Mouse (Mus musculus) heart, embryonic 15.5 days (tissue): Measurements from ENCODE around the gene Gdf1. TPM values are rescaled to one million over a fixed set of nuclear protein-coding genes. Genes with fewer than 3 reads are reported as not detected.
A peak's percentile ranks its signal among the peaks of the same experiment; 100 is the strongest.

Experiments used
- ATAC-seq: fragments of 200-750 bp; cut with Nextera tagmentation; replicated peaks from 2 replicates; pipeline ENCODE4 v1.8.0; 2017; ENCODE audit warnings: low read depth, moderate TSS enrichment; ENCODE audit not compliant: insufficient number of reproducible peaks, insufficient read depth, low FRiP score
- H3K27ac ChIP-seq: fragments of 300-500 bp; sonication (generic); 2 replicates; pipeline ENCODE4 v1.5.1; 2015; ENCODE audit warnings: mild to moderate bottlenecking, inconsistent platforms
- H3K27me3 ChIP-seq: fragments of 300-500 bp; sonication (generic); 2 replicates; pipeline ENCODE4 v1.6.1; 2015; ENCODE audit warnings: inconsistent platforms
- H3K36me3 ChIP-seq: fragments of 300-500 bp; sonication (generic); 2 replicates; pipeline ENCODE4 v1.6.1; 2015; ENCODE audit warnings: mild to moderate bottlenecking, inconsistent platforms
- H3K4me1 ChIP-seq: fragments of 300-500 bp; sonication (generic); replicated peaks from 2 replicates; pipeline ENCODE4 v1.6.1; 2015; ENCODE audit warnings: inconsistent platforms
- H3K4me2 ChIP-seq: fragments of 300-500 bp; sonication (generic); 2 replicates; pipeline ENCODE4 v1.6.1; 2015; ENCODE audit warnings: inconsistent platforms, mild to moderate bottlenecking, moderate library complexity
- H3K4me3 ChIP-seq: fragments of 300-500 bp; sonication (generic); 2 replicates; pipeline ENCODE4 v1.5.1; 2015; ENCODE audit warnings: mild to moderate bottlenecking, inconsistent platforms
- H3K9ac ChIP-seq: fragments of 300-500 bp; sonication (generic); 2 replicates; pipeline ENCODE4 v1.6.1; 2015; ENCODE audit warnings: mild to moderate bottlenecking, inconsistent platforms
- H3K9me3 ChIP-seq: fragments of 300-500 bp; sonication (generic); replicated peaks from 2 replicates; pipeline ENCODE4 v1.6.1; 2016; ENCODE audit warnings: inconsistent platforms
- WGBS: fragments of 180-500 bp; shearing (Covaris S2); methylation state at CpG from one replicate; pipeline ENCODE4 v1.1.7; 2015; ENCODE audit warnings: mixed read lengths; 5-methylcytosine and 5-hydroxymethylcytosine counted together
- polyA plus RNA-seq: library from polyadenylated mRNA; unstranded; fragments of >200 nt; fragmentation: Nextera tagmentation; extraction: Ambion mirVana; gene quantifications from 2 replicates; pipeline ENCODE4 v1.2.1, GENCODE M21; 2015

Gene Gdf1
- polyA plus RNA-seq, 1 experiment from 2014 or later = 0.31 TPM

GRCm38 (mm10) chr8:70351035-70351999 is 21.7 kb downstream of the Gdf1 start:
- peak overlapping the region; percentile 75 for H3K4me2 ChIP-seq
- H3K4me1 ChIP-seq = peaks cover 51% of the 10 kb centered on the region
- no peaks in the 10 kb centered on the region for H3K36me3 ChIP-seq
- WGBS = 50% methylated on average over 15 of the region's 15 CpGs
- no peak overlapping the region for H3K27ac ChIP-seq
- no peaks in the 10 kb centered on the region for H3K9me3 ChIP-seq
- no peak for ATAC-seq
- H3K27me3 ChIP-seq = no peaks in the 10 kb centered on the region
- peak overlapping the region; percentile 93 for H3K9ac ChIP-seq
- H3K4me3 ChIP-seq = peak overlapping the region; percentile 87

GRCm38 (mm10) chr8:70352000-70352384 is 22.4 kb downstream of the Gdf1 start:
- Histone ChIP-seq H3K4me3 (peak overlapping the region; percentile 87), H3K27me3 (no peaks in the 10 kb centered on the region), H3K36me3 (no peaks in the 10 kb centered on the region), H3K4me1 (peaks cover 51% of the 10 kb centered on the region), H3K9ac (peak overlapping the region; percentile 93), H3K4me2 (peak overlapping the region; percentile 75), H3K9me3 (no peaks in the 10 kb centered on the region), H3K27ac (0 out of 2 replicates have a peak overlapping the region, but pooled peaks have one; percentile 84)
- no peak for ATAC-seq
- 17% methylated on average over 3 of the region's 3 CpGs for WGBS

- under 1% methylated on average over 64 of the region's 64 CpGs for WGBS
- Histone ChIP-seq H3K9ac (peak overlapping the region; percentile 93), H3K9me3 (no peaks in the 10 kb centered on the region), H3K36me3 (no peaks in the 10 kb centered on the region), H3K4me2 (peak overlapping the region; percentile 75), H3K4me1 (peaks cover 51% of the 10 kb centered on the region), H3K27ac (peak overlapping the region; percentile 84), H3K27me3 (no peaks in the 10 kb centered on the region), H3K4me3 (peak overlapping the region; percentile 87)
- peak; percentile 38 for ATAC-seq
These were observed 23.1 kb downstream of the Gdf1 start for GRCm38 (mm10) chr8:70352657-70353151.

GRCm38 (mm10) chr8:70353194-70353817 is 23.7 kb downstream of the Gdf1 start, which contains the start of gene Upf1:
Gene Upf1 (minus strand): TSS chr8:70353278.
- H3K4me1 ChIP-seq = peaks cover 46% of the 10 kb centered on the region
- no peaks in the 10 kb centered on the region for H3K9me3 ChIP-seq
- H3K9ac ChIP-seq = peak within 1 kb of the TSS; percentile 93
- under 1% methylated on average over 63 of the region's 69 CpGs for WGBS
- H3K36me3 ChIP-seq = no peaks in the 10 kb centered on the region
- H3K27me3 ChIP-seq = no peaks in the 10 kb centered on the region
- peak within 1 kb of the TSS; percentile 75 for H3K4me2 ChIP-seq
- ATAC-seq = peak; percentile 92
- H3K4me3 ChIP-seq = peak within 1 kb of the TSS; percentile 87
- peak within 1 kb of the TSS; percentile 84 for H3K27ac ChIP-seq

- ATAC-seq = no peak
- Histone ChIP-seq H3K27me3 (no peaks in the 10 kb centered on the region), H3K27ac (peak overlapping the region; percentile 77), H3K4me2 (peak overlapping the region; percentile 75), H3K4me3 (peak overlapping the region; percentile 87), H3K9ac (peak overlapping the region; percentile 57), H3K4me1 (peaks cover 40% of the 10 kb centered on the region), H3K36me3 (no peaks in the 10 kb centered on the region), H3K9me3 (no peaks in the 10 kb centered on the region)
- WGBS = 60% methylated on average over 4 of the region's 4 CpGs
These were observed 24.4 kb downstream of the Gdf1 start for GRCm38 (mm10) chr8:70354004-70354403.

GRCm38 (mm10) chr8:70356111-70356510 is 26.5 kb downstream of the Gdf1 start:
- no peaks in the 10 kb centered on the region for H3K36me3 ChIP-seq
- no peak overlapping the region for H3K9ac ChIP-seq
- peaks cover 30% of the 10 kb centered on the region for H3K4me1 ChIP-seq
- no peak overlapping the region for H3K4me3 ChIP-seq
- H3K4me2 ChIP-seq = no peak overlapping the region
- H3K27ac ChIP-seq = no peak overlapping the region
- 82% methylated on average over 1 of the region's 1 CpGs for WGBS
- no peaks in the 10 kb centered on the region for H3K27me3 ChIP-seq
- ATAC-seq = no peak
- no peaks in the 10 kb centered on the region for H3K9me3 ChIP-seq

- Histone ChIP-seq H3K4me2 (no peak overlapping the region), H3K4me3 (no peak overlapping the region), H3K4me1 (peaks cover 13% of the 10 kb centered on the region), H3K27ac (no peak overlapping the region), H3K36me3 (no peaks in the 10 kb centered on the region), H3K27me3 (no peaks in the 10 kb centered on the region), H3K9me3 (no peaks in the 10 kb centered on the region), H3K9ac (no peak overlapping the region)
- ATAC-seq = no peak; the same call in 1 of the 2 replicates
- 11% methylated on average over 3 of the region's 3 CpGs for WGBS
These were observed 29.8 kb downstream of the Gdf1 start for GRCm38 (mm10) chr8:70359411-70359810.

- H3K9me3 ChIP-seq = no peaks in the 10 kb centered on the region
These were observed 31.2 kb downstream of the Gdf1 start for GRCm38 (mm10) chr8:70360769-70361168.

GRCm38 (mm10) chr8:70361484-70362032 is 31.9 kb downstream of the Gdf1 start:
- Histone ChIP-seq H3K27me3 (peaks cover under 1% of the 10 kb centered on the region; the same call in 1 of the 2 replicates), H3K9ac (no peak overlapping the region), H3K4me1 (peaks cover 13% of the 10 kb centered on the region), H3K9me3 (no peaks in the 10 kb centered on the region), H3K4me2 (no peak overlapping the region), H3K36me3 (no peaks in the 10 kb centered on the region), H3K27ac (no peak overlapping the region), H3K4me3 (no peak overlapping the region)
- no peak for ATAC-seq
- WGBS = 57% methylated on average over 10 of the region's 10 CpGs

More at GRCm38 (mm10) chr8:70360769-70361168, 31.2 kb downstream of the Gdf1 start:
- H3K4me3 ChIP-seq = no peak overlapping the region
- no peak for ATAC-seq
- H3K4me1 ChIP-seq = peaks cover 13% of the 10 kb centered on the region
- H3K27me3 ChIP-seq = no peaks in the 10 kb centered on the region
- no peaks in the 10 kb centered on the region for H3K36me3 ChIP-seq
- no peak overlapping the region for H3K9ac ChIP-seq
- no peak overlapping the region for H3K27ac ChIP-seq
- no peak overlapping the region for H3K4me2 ChIP-seq
- 48% methylated on average over 4 of the region's 4 CpGs for WGBS

- no peak overlapping the region; the same call in 1 of the 2 replicates for H3K27ac ChIP-seq
- peaks cover 3% of the 10 kb centered on the region; the same call in 1 of the 2 replicates for H3K27me3 ChIP-seq
- no peak overlapping the region for H3K9ac ChIP-seq
- WGBS = 39% methylated on average over 5 of the region's 5 CpGs
- H3K4me1 ChIP-seq = peaks cover 14% of the 10 kb centered on the region
- no peak overlapping the region for H3K4me3 ChIP-seq
- no peaks in the 10 kb centered on the region for H3K9me3 ChIP-seq
- ATAC-seq = no peak
- no peaks in the 10 kb centered on the region for H3K36me3 ChIP-seq
- H3K4me2 ChIP-seq = no peak overlapping the region
These were observed 34.4 kb downstream of the Gdf1 start for GRCm38 (mm10) chr8:70364066-70364465.

GRCm38 (mm10) chr8:70366588-70366987 is 37.0 kb downstream of the Gdf1 start:
- H3K27me3 ChIP-seq = peaks cover 6% of the 10 kb centered on the region
- no peak overlapping the region for H3K27ac ChIP-seq
- peaks cover 5% of the 10 kb centered on the region for H3K4me1 ChIP-seq
- H3K9ac ChIP-seq = no peak overlapping the region
- H3K36me3 ChIP-seq = no peaks in the 10 kb centered on the region
- no peaks in the 10 kb centered on the region for H3K9me3 ChIP-seq
- H3K4me2 ChIP-seq = no peak overlapping the region
- WGBS = 61% methylated on average over 5 of the region's 5 CpGs
- ATAC-seq = no peak
- no peak overlapping the region for H3K4me3 ChIP-seq
